Comparison of ENCODE assay signal across 20 mouse cellular contexts in the genomic region with DNA sequence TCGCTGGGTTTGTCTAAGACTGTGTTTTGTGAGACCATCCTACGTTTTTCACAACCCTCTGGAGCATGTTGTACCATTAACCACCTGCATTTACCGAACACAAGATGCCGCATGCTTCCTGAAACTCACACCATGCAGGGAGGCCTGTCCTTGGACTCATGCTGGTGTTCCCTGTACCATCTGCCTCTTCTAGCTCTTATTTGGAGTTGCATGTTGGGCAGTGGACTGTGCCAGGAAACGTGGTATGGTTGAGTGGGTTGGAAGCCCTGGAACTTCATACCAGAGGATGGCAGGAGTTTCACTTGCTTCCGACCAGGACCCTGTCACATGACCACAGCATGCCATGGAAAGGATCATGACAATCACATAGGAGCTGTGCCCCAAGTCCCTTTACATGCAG. TPM values are rescaled to one million over a fixed set of nuclear protein-coding genes. Genes with fewer than 3 reads are reported as not detected.
DNase-seq lines count a peak whose midpoint lies in the region; ATAC-seq and TF ChIP-seq lines count a peak whose summit lies in the region.
"Had no signal": no experiment of that assay in that cellular context is flagged by ENCODE, and none has a peak within 500 bp of the region (broad histone marks: within the 10 kb centered on the region; RNA-seq: fewer than 3 reads in every experiment).

No protein-coding gene starts in this region.

- no peak overlapping the region for H3K9ac ChIP-seq in kidney, embryonic 16.5 days (replicated peaks; ENCODE audit: low read length)
- no peak overlapping the region for H3K9ac ChIP-seq in midbrain, postnatal 0 days (replicated peaks; ENCODE audit: low read length, poor library complexity, severe bottlenecking)
- H3K9ac ChIP-seq in midbrain, embryonic 14.5 days (replicated peaks; ENCODE audit: low read length): no peak overlapping the region
- no peak overlapping the region for H3K9ac ChIP-seq in forebrain, embryonic 11.5 days (ENCODE audit: low read length)
- H3K9ac ChIP-seq: embryonic facial prominence, embryonic 12.5 days; hindbrain, embryonic 12.5 days; limb, embryonic 15.5 days; liver, embryonic 15.5 days; midbrain, embryonic 13.5 days; neural tube, embryonic 15.5 days had no signal

- no peak for TF ChIP-seq POLR2A in kidney, adult 2 months (IDR thresholded peaks at IDR 0.05; ENCODE audit: low read depth, low read length)

- H3K4me3 ChIP-seq in kidney, adult 2 months (ENCODE audit: insufficient read depth, low read depth, low read length): no peak overlapping the region
- no peak overlapping the region for H3K4me3 ChIP-seq in kidney, embryonic 16.5 days (ENCODE audit: low read length)
- H3K4me3 ChIP-seq in midbrain, postnatal 0 days (ENCODE audit: low read depth, low read length): no peak overlapping the region
- H3K4me3 ChIP-seq in midbrain, embryonic 14.5 days (replicated peaks; ENCODE audit: low read depth, low read length): no peak overlapping the region
- H3K4me3 ChIP-seq in forebrain, embryonic 11.5 days (ENCODE audit: low read depth, low read length): no peak overlapping the region
- H3K4me3 ChIP-seq: embryonic facial prominence, embryonic 12.5 days; erythroblast, embryonic 14.5 days; heart, embryonic 10.5 days; hindbrain, embryonic 12.5 days; limb, embryonic 15.5 days; liver, embryonic 15.5 days; midbrain, embryonic 13.5 days; neural tube, embryonic 15.5 days had no signal

- H3K27me3 ChIP-seq in kidney, adult 2 months (replicated peaks; ENCODE audit: control insufficient read depth, insufficient read depth, low read length): no peaks in the 10 kb centered on the region
- no peaks in the 10 kb centered on the region for H3K27me3 ChIP-seq in kidney, embryonic 16.5 days (ENCODE audit: insufficient read depth, low read length)
- no peaks in the 10 kb centered on the region for H3K27me3 ChIP-seq in midbrain, postnatal 0 days (ENCODE audit: insufficient read depth, low read length)
- H3K27me3 ChIP-seq in midbrain, embryonic 14.5 days (ENCODE audit: control insufficient read depth, insufficient read depth, low read length): no peaks in the 10 kb centered on the region
- H3K27me3 ChIP-seq in forebrain, embryonic 11.5 days (ENCODE audit: control insufficient read depth, insufficient read depth, low read length): no peaks in the 10 kb centered on the region
- H3K27me3 ChIP-seq: embryonic facial prominence, embryonic 12.5 days; hindbrain, embryonic 12.5 days; limb, embryonic 15.5 days; liver, embryonic 15.5 days; midbrain, embryonic 13.5 days; neural tube, embryonic 15.5 days had no signal

- H3K9me3 ChIP-seq in kidney, embryonic 16.5 days (ENCODE audit: low read length): no peaks in the 10 kb centered on the region
- no peaks in the 10 kb centered on the region for H3K9me3 ChIP-seq in midbrain, postnatal 0 days (ENCODE audit: low read length)
- H3K9me3 ChIP-seq in midbrain, embryonic 14.5 days (ENCODE audit: control insufficient read depth, low read length): no peaks in the 10 kb centered on the region
- no peaks in the 10 kb centered on the region for H3K9me3 ChIP-seq in forebrain, embryonic 11.5 days (ENCODE audit: control insufficient read depth, low read length)
- H3K9me3 ChIP-seq: embryonic facial prominence, embryonic 12.5 days; hindbrain, embryonic 12.5 days; limb, embryonic 15.5 days; liver, embryonic 15.5 days; midbrain, embryonic 13.5 days; neural tube, embryonic 15.5 days had no signal

- 70% methylated on average over 6 of the region's 6 CpGs for WGBS in kidney, adult 2 months
- 73% methylated on average over 6 of the region's 6 CpGs for WGBS in kidney, embryonic 16.5 days
- 86% methylated on average over 6 of the region's 6 CpGs for WGBS in midbrain, postnatal 0 days
- WGBS in midbrain, embryonic 14.5 days: 87% methylated on average over 6 of the region's 6 CpGs
- WGBS in forebrain, embryonic 11.5 days: 87% methylated on average over 6 of the region's 6 CpGs

- ATAC-seq in kidney, embryonic 16.5 days (ENCODE audit: low FRiP score, low TSS enrichment): no peak
- ATAC-seq in midbrain, postnatal 0 days (ENCODE audit: low FRiP score): no peak
- no peak for ATAC-seq in midbrain, embryonic 14.5 days (ENCODE audit: low FRiP score, low TSS enrichment)
- no peak for ATAC-seq in forebrain, embryonic 11.5 days (replicated peaks; ENCODE audit: low FRiP score)
- ATAC-seq: forebrain, embryonic 14.5 days; inflammation-experienced regulatory T-cells, adult 6 months; midbrain, embryonic 13.5 days had no signal

- no peaks in the 10 kb centered on the region for H3K36me3 ChIP-seq in kidney, adult 2 months (ENCODE audit: control insufficient read depth, insufficient read depth, low read length)
- no peaks in the 10 kb centered on the region for H3K36me3 ChIP-seq in kidney, embryonic 16.5 days (ENCODE audit: insufficient read depth, low read length)
- H3K36me3 ChIP-seq in midbrain, postnatal 0 days (ENCODE audit: insufficient read depth, low read length): no peaks in the 10 kb centered on the region
- H3K36me3 ChIP-seq in midbrain, embryonic 14.5 days (ENCODE audit: control insufficient read depth, insufficient read depth, low read length): no peaks in the 10 kb centered on the region
- no peaks in the 10 kb centered on the region for H3K36me3 ChIP-seq in forebrain, embryonic 11.5 days (ENCODE audit: control insufficient read depth, insufficient read depth, low read length)
- H3K36me3 ChIP-seq: embryonic facial prominence, embryonic 12.5 days; heart, embryonic 10.5 days; hindbrain, embryonic 12.5 days; limb, embryonic 15.5 days; liver, embryonic 15.5 days; midbrain, embryonic 13.5 days; neural tube, embryonic 15.5 days had no signal

- H3K27ac ChIP-seq in kidney, adult 2 months (ENCODE audit: insufficient read depth, low read depth, low read length): no peak overlapping the region
- no peak overlapping the region for H3K27ac ChIP-seq in kidney, embryonic 16.5 days (ENCODE audit: low read length)
- H3K27ac ChIP-seq in midbrain, postnatal 0 days (ENCODE audit: low read depth, low read length): no peak overlapping the region
- H3K27ac ChIP-seq in midbrain, embryonic 14.5 days (replicated peaks; ENCODE audit: low read depth, low read length): no peak overlapping the region
- H3K27ac ChIP-seq in forebrain, embryonic 11.5 days (ENCODE audit: low read depth, low read length): no peak overlapping the region
- H3K27ac ChIP-seq: embryonic facial prominence, embryonic 12.5 days; heart, embryonic 10.5 days; hindbrain, embryonic 12.5 days; limb, embryonic 15.5 days; liver, embryonic 15.5 days; midbrain, embryonic 13.5 days; neural tube, embryonic 15.5 days had no signal

- TF ChIP-seq CTCF in kidney, adult 2 months (conservative IDR thresholded peaks at IDR 0.05; ENCODE audit: insufficient read depth, insufficient read length, low read depth, low read length): no peak
- TF ChIP-seq CTCF in midbrain, postnatal 0 days (IDR thresholded peaks at IDR 0.05): no peak

- DNase-seq in kidney, adult 2 months: peak; percentile 27
- peak; percentile 10 for DNase-seq in midbrain, postnatal 0 days (ENCODE audit: low spot score)
- no peak for DNase-seq in midbrain, embryonic 14.5 days
- DNase-seq in cerebellum, postnatal 14 days: peak; percentile 71 to 79
- DNase-seq in forebrain, embryonic 11.5 days (ENCODE audit: low spot score): no peak
- DNase-seq in adrenal gland, postnatal 14 days: no peak
- DNase-seq: B cell, adult 2 months; kidney, adult 9 months; thymus, adult 18-20 months had no signal

- no peak overlapping the region for H3K4me2 ChIP-seq in kidney, embryonic 16.5 days (replicated peaks; ENCODE audit: low read depth, low read length)
- no peak overlapping the region for H3K4me2 ChIP-seq in midbrain, postnatal 0 days (ENCODE audit: low read depth, low read length, poor library complexity, severe bottlenecking)
- no peak overlapping the region for H3K4me2 ChIP-seq in midbrain, embryonic 14.5 days (ENCODE audit: low read length)
- no peak overlapping the region for H3K4me2 ChIP-seq in forebrain, embryonic 11.5 days (ENCODE audit: low read depth, low read length, severe bottlenecking)
- H3K4me2 ChIP-seq: embryonic facial prominence, embryonic 12.5 days; hindbrain, embryonic 12.5 days; limb, embryonic 15.5 days; liver, embryonic 15.5 days; midbrain, embryonic 13.5 days; neural tube, embryonic 15.5 days had no signal

- H3K4me1 ChIP-seq in kidney, adult 2 months (ENCODE audit: control insufficient read depth, insufficient read depth, low read length): peaks cover 10% of the 10 kb centered on the region
- peaks cover 18% of the 10 kb centered on the region for H3K4me1 ChIP-seq in kidney, embryonic 16.5 days (ENCODE audit: insufficient read depth, low read length)
- H3K4me1 ChIP-seq in midbrain, postnatal 0 days (ENCODE audit: insufficient read depth, low read length): no peaks in the 10 kb centered on the region
- no peaks in the 10 kb centered on the region for H3K4me1 ChIP-seq in midbrain, embryonic 14.5 days (ENCODE audit: control insufficient read depth, insufficient read depth, low read length)
- no peaks in the 10 kb centered on the region for H3K4me1 ChIP-seq in forebrain, embryonic 11.5 days (replicated peaks; ENCODE audit: control insufficient read depth, insufficient read depth, low read length)
- H3K4me1 ChIP-seq: midbrain, embryonic 13.5 days; neural tube, embryonic 15.5 days had no signal

RNA-seq across cellular contexts. Expression of gene Gm5148, which starts 16.5 kb away (rescaled TPM):
- 9.3 and 10.8 TPM in 2 replicates for polyA plus RNA-seq in kidney, adult 2 months (2012; rRNA removed)
- 7.5 and 9.6 TPM in 2 replicates for polyA plus RNA-seq in kidney, embryonic 16.5 days (2015; fragmentation: Nextera tagmentation; extraction: Ambion mirVana)
- 13.3 and 15.7 TPM in 2 replicates for total RNA-seq in midbrain, postnatal 0 days (2014; rRNA removed)
- 17.5 and 17.8 TPM in 2 replicates for polyA plus RNA-seq in midbrain, postnatal 0 days (2015; fragmentation: Nextera tagmentation; extraction: Ambion mirVana)
- 12.9 and 18.5 TPM in 2 replicates for polyA plus RNA-seq in midbrain, embryonic 14.5 days (2014; fragmentation: Nextera tagmentation; extraction: Ambion mirVana)
- 3.6 and 4.8 TPM in 2 replicates for polyA plus RNA-seq in forebrain, embryonic 11.5 days (2014; fragmentation: Nextera tagmentation; extraction: Ambion mirVana)
- 0.26 TPM in 1 of 2 replicates, not detected in the other for total RNA-seq in adrenal gland, postnatal 14 days (2021)

Comparison
In these comparisons a context has a peak if more than half of its experiments do, and no peak if none do; other contexts are left out.
1. DNase-seq: peak in kidney, adult 2 months (single experiment), midbrain, postnatal 0 days (single experiment) and cerebellum, postnatal 14 days (2 of 2); none in midbrain, embryonic 14.5 days (single experiment), forebrain, embryonic 11.5 days (single experiment) and adrenal gland, postnatal 14 days (single experiment).